Mouse (Mus musculus) spleen, postnatal 14 days (tissue): Measurements from ENCODE around the gene Gm45711.
"Not testable (repeated sequence)": the region's sequence is repeated elsewhere in the genome, so short reads cannot be mapped to it uniquely, and the experiment has no call there.

ENCODE experiments used
- DNase-seq, 2 experiments: peaks; one replicate each; pipeline ENCODE4 v3.0.0; 2021 to 2022; ENCODE audit warnings: low spot score in 2 of 2

Gene Gm45711

GRCm38 (mm10) chr8:104309441-104310155 is at the start of gene Gm45711, which contains the start of gene Cmtm1:
TSS of gene Gm45711 (minus strand) at chr8:104310081.
TSS of gene Cmtm1 (minus strand) at chr8:104310145.
- not testable (repeated sequence) for DNase-seq

DNA sequence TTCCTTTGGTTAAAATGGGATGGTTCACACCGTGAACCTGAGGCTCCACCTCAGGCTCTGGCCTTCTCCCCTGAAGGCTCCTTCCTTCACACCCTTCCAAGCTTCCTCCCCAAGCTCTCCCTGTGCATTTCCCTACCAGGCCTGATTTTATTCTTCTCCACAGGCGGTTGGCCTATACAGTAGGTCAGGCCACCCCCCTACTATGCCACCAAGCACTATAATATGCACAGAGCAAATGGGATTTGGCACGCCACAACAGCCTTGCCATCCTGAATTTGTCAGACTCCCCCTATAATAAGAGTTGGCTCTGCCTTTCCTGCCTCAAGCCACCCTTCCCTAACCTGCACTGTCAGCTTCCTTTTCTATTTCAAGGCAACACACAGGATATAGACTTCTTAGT is 48.8 kb upstream of the Gm45711 start:
- no peak for DNase-seq

- DNase-seq, result no peak
These were observed 44.6 kb upstream of the Gm45711 start for GRCm38 (mm10) chr8:104354504-104354903.

DNA sequence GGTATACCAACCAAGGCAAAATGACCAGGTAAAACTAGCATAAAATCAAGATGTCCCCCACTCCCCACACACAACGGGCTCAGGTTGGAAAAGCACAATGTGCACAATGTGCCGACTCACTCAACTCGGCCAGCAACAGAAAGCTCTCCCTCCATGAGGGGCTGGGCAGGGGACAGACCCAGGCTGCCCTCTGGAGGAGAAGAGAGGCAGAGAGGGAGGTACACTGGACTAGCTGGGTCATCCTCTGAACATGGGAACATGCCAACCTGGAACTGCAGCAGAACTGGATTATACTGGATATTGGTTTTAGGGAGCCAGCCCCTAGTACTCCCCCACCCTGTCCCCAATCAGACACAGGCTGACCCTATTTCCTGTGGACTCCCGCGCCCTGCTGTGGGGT is 43.3 kb upstream of the Gm45711 start:
- DNase-seq, result no peak

DNA sequence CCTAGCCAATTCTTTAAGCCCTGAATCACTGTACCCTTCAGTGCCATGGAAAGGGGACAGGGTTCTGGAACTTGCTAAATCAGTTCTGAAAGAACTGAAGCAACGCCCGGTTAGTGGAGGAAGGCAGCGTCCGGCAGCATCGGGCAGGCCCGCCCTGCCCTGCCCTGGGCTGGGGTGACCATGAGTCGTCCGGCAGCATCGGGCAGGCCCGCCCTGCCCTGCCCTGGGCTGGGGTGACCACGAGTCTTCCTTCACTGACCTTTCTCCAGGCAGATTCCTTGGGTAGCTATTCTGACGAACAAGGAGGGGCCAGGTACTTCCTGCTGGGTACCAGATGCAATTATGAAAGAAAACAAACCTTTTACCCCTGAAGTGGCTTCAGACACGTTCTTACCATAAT is 40.2 kb upstream of the Gm45711 start:
- DNase-seq, result no peak

DNA sequence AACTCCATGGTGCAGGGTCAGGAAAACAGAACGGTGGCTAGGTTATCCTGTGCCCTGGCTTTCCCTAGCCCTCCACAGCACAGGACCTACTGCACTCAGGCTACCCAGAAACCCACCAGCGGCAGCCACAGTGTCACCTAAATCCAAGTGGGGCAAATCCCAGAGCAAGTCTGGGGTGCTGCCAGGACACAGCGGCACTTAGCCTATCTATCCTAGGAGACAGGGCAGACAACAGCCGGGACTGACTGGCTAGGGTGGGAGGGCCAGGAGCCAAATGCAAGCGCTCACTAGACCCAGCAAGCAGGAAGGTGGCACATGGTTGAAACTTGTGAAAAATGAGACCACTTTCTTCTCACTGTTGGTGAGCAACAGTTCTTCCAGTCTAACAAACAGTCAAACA is 39.1 kb upstream of the Gm45711 start:
- DNase-seq, result no peak

DNA sequence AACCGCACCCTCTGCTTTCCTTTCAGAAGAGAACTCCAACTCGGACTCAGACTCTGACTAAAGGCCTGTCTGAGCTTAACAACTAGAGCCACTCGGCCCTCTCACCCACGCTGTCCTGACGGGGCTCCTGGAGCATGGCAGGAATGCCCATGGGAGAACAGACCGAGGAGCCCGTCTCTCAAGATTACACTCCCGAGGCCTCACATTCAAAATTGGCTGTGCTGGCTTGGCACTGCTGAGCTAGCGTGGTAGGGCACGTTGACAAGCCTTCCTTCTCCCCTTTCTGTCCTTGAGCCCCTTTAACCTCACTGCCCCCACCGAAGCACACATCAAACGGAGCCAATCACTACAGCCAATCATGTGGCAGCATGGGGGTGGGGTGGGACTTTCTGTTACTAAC is 36.8 kb upstream of the Gm45711 start:
- DNase-seq, result no peak

DNA sequence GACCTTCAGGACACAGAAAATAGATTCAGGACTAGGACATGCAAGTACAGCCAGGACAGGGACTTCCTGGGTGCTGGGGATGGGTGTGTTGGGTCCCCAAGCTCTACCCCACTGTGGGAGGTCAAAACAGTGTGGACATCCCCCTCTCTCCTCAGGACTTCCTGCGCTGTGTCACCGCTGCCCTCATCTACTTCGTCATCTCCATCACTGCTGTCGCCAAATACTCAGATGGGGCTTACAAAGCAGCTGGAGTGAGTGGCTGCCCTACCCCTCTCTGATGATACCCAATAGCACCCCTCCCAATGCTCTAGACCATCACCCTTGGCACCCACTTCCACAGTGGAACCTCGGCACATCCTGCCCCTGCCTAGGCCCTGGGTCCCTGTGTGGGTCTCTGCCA is 34.7 kb upstream of the Gm45711 start:
- DNase-seq, result no peak

DNA sequence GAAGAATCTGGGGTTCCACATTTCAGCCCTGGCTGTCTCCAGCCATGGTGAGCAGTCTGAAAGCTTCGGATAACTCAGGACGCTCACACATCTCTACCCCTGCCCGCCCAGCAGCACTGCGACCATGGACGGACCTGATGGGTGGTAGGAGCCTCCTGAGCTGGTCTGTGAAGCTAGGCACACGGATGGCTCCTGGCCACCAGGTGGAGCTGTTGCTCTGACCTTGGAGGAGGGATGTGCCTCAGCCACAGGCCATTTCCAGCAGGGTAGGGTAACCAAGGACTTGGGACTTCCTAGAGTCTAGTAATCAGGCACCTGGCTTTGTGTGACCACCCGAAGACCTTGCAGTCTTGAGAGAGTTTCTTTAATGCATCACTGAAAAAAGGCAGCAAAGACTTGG is 34.1 kb upstream of the Gm45711 start:
- DNase-seq, result peak; percentile 63 to 75

GRCm38 (mm10) chr8:104342426-104342825 is 32.5 kb upstream of the Gm45711 start:
- no peak for DNase-seq

GRCm38 (mm10) chr8:104341678-104342077 is 31.8 kb upstream of the Gm45711 start:
- no peak for DNase-seq

DNA sequence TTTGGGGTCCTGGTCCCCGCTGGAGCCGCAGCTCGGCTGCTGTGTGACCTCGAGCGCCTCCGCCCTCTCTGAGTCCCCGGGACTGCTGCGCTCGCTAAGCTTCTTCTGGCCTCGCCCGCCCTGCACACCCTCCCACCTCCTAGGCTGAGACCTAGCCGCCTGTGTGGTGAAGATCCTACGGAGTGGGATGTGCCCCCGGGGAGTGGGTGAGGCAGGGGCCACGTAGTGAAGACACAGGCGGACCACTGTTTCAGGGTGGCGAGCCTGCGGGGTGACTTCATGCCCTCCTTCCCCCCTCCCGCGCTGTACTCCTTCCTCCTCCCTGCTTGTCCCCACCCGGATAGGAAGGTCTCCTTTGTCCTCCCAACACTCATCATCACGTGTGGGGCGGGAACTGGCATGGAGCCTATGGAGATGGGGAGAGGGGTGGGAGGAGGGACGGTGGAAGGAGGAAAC is 31.3 kb upstream of the Gm45711 start:
- DNase-seq, result peak in 1 of 2 experiments; percentile 4

GRCm38 (mm10) chr8:104340233-104341105 is 30.6 kb upstream of the Gm45711 start:
- DNase-seq, result peak; percentile 45 to 70

DNA sequence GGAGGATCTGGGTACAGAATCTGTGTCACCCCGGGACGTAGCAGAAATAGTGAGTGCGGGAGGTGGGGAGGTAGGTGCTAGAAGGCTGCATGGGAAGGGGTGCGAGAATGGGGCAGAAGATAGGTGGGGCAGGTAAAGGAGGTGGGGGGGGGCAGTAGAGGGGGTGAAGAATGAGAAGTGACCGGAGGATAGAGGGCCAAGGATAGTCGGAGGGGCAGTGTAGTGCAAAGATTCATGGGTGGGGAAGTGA is 30.0 kb upstream of the Gm45711 start:
- DNase-seq, result no peak

DNA sequence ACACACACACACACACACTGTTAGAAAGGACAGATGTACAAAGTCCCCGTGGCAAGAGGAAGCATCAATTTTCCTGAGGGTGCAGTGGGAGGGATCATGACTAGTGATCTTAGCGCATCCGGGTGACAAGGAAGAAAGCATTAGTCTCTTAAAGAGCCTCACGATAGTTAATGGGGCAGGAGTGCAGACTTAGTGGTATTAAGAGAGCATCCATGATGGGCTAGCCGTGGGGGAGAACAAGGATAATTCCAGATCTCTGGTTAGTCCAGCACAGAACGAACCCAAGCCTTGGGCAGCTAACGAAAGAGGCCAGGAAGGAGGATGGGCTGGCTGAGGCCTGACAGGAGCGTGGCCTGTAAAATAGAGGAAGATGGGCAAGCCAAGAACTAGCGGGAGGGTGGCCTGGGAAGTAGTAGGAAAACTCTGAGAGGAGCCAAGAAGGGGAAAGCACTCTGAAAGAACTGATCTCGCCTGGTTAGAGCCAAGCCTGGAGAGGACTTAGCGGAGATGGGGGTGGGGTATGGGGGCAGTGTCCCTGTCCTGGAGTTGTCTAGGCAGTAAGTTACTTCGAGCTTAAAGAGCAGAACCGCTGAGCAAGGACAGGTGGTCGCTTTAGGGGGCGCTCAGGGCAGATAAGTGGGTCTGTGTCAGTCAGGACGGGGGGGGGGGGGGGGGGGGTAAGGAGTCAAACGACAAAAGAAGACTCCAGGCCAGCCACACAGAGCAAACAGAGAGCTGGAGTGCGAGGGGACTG is 29.5 kb upstream of the Gm45711 start, which contains the start of gene Cmtm3:
Gene Cmtm3, plus strand, starts transcription at position 182 of the 754 bp plus-strand sequence.
- no peak for DNase-seq

GRCm38 (mm10) chr8:104337890-104338289 is 28.0 kb upstream of the Gm45711 start:
- DNase-seq, result no peak

DNA sequence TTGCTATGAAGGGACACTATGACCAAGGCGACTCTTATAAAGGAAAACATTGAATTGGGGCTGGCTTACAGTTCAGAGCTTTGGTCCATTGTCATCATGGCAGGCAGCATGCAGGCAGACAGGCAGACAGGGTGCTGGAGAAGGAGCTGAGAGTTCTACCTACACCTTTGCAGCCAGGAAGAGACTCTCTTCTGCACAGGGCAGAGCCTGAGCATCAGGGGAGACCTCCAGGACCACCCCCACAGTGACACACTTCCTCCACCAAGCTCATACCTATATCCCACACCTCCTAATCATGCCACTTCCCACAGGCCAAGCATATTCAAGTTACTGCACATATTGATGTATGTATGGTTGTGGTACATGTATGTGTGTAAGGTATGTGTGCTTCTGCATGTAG is 26.9 kb upstream of the Gm45711 start:
- no peak for DNase-seq

DNA sequence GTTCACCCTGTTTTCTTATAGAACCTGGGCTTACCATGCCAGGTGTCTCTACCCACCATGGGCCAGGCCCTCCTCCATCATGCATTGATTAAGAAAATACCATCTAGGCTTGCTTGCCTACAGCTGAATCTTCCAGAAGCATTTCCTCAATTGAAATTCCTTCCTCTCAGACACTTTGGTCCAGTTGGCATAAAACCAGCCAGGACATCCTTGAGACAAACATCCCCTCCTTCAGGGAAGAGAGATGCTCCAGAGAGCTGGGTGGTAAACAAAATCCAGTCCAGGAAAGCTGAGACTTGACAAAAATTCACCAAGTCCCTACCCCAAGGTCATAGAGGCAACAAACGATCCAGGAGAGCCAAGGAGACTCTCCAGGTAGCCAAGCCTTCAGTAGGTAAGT is 24.3 kb upstream of the Gm45711 start:
- DNase-seq, result no peak

- no peak for DNase-seq
These were observed 23.9 kb upstream of the Gm45711 start for GRCm38 (mm10) chr8:104333786-104334185.

DNA sequence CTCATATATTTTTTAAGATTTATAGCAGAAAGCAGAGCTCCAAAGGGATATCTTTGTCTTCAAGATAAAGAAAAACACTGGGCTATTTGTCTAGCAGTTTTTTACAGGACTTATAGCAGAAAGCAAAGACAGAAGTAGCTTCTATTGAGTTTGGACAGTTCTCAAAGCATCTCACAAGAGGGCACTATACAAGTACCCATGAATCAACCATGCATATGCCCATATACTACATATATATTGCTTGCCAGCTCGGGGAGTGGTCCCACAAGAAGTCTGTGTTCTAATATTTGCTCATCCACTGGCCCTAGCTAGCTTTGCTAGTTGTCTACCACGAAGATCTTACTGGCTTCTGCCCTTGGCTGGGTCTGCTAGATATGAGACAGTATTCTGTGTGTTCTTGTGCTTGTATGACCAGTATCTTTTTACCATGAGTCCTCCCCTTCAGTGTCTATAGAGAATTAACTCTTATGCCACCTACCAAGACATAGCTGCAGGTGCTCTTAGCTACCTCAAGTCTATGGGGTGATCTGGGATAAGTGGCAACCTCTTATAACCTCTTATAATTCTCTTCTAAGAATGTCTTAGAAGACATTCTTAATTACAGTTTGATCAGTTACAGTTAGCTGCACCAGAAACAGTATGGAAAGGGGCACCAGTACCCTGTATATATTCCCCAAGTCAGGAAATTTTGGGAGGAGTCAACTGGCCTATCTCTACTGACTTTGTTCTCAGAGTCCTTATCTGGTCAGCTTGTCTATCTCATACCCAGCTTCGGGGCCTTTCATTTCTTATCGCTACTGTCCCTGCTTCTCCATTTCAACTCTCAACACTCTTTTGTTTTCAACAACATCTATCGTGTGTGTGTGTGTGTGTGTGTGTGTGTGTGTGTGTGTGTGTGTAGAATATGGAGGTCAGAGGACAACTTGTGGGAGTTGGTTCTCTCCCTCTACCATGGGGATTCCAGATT is 23.1 kb upstream of the Gm45711 start:
- no peak for DNase-seq

DNA sequence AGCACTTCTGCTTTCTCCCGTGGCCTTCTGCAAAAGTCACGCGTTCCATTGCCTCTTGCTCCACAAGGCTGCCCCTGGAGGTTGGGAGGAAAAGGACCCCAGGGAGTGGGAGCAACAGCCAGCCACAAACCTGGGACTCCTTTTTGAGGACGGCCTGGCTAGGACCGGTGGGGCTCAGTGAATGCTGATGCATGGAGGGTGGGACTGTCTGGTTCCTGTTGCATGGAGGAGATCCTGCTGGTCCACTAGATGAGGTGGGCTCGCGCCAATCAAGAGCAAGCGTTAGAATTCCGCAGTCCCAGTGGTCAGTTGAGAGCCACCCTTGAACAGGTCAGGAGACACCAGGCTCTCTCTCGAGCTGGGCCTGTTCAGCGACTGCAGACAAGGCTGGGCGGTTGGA is 12.0 kb upstream of the Gm45711 start, which contains the start of gene Cmtm2b:
Gene Cmtm2b, plus strand, starts transcription at position 301 of the 400 bp plus-strand sequence.
- not testable (repeated sequence) for DNase-seq
